Mouse (Mus musculus): Measurements from ENCODE around the gene 1810037I17Rik.

DNA sequence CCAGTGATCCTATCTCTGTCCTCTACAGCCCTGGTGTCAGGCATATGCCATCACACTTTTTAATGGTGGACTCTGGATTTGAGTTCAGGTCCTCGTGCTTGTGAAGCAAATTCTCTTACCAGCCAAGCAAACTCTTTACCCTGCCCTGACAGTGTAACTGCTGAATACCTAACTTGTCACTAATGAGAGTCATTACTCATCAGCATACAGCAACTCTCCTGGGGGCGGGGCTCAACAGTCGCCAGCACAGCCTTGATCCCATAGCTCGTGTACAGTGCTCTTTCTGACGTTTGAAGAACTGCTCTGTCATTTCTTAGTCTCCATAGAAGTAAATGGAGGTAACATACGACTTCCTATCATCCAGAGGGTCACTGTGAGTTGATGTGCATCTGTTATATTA is 25.7 kb upstream of the 1810037I17Rik start:
- TF ChIP-seq CTCF (IDR thresholded peaks at IDR 0.05; ENCODE audit: borderline replicate concordance, insufficient read depth, low read depth, low read length) (no peak), POLR2A (IDR thresholded peaks at IDR 0.05; ENCODE audit: borderline replicate concordance, insufficient read depth, low read length) (no peak)

Measured in cerebellum, adult 2 months (tissue).